In the genomic region with DNA sequence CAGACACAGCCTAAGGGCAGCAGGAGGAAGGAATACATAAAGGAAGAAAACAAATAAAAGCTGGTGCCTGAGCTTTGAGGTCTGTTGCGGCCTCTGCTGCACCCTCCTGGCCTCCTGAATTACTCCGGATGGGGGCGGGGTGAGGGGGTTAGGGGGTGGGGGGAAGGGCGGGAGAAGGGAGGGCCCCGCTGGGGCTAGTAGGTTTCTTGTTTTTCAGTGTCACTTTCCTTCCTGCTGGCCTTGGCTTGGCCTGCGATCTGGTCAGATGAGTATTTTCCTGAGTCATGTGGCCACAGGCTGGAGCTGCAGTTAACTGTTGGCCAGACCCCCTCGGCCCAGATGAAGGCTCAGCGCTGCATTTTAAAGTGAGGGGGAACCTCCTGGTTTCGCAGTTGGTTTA, we compare ENCODE assay signal across 8 mouse cellular contexts. TPM values are rescaled to one million over a fixed set of nuclear protein-coding genes. Genes with fewer than 3 reads are reported as not detected.
DNase-seq lines count a peak whose midpoint lies in the region; ATAC-seq lines count a peak whose summit lies in the region.

No protein-coding gene starts in this region.

- 3% methylated on average over 7 of the region's 9 CpGs for WGBS in embryonic facial prominence, embryonic 14.5 days
- 4% methylated on average over 7 of the region's 9 CpGs for WGBS in heart, embryonic 14.5 days
- WGBS in kidney, embryonic 15.5 days, result 1% methylated on average over 9 of the region's 9 CpGs

- no peaks in the 10 kb centered on the region for H3K36me3 ChIP-seq in embryonic facial prominence, embryonic 14.5 days (ENCODE audit: control insufficient read depth, insufficient read depth, low read length)
- H3K36me3 ChIP-seq in heart, embryonic 14.5 days (ENCODE audit: control insufficient read depth, insufficient read depth, low read length), result no peaks in the 10 kb centered on the region
- no peaks in the 10 kb centered on the region for H3K36me3 ChIP-seq in kidney, embryonic 15.5 days

- DNase-seq in 416B (ENCODE audit: low read depth), result peak; percentile 98
- DNase-seq in T-cell, adult 2 months (ENCODE audit: low spot score), result peak; percentile 29
- peak; percentile 58 for DNase-seq in embryonic facial prominence, embryonic 14.5 days (ENCODE audit: low spot score)
- peak; percentile 48 to 69 for DNase-seq in lung, postnatal 4 days
- DNase-seq in spleen, postnatal 4 days (ENCODE audit: low spot score in 2 of 2), result peak; percentile 30 to 71

- H3K27ac ChIP-seq in embryonic facial prominence, embryonic 14.5 days (replicated peaks; ENCODE audit: low read depth, low read length), result peak overlapping the region; percentile 65
- H3K27ac ChIP-seq in heart, embryonic 14.5 days (replicated peaks in 1 of 2; ENCODE audit: control insufficient read depth in 1 of 2, insufficient read depth in 1 of 2, low read depth in 2 of 2, low read length in 2 of 2), result peak overlapping the region in 1 of 2 experiments; percentile 35; a peak in 2 of 4 replicates
- peak overlapping the region; percentile 78 for H3K27ac ChIP-seq in kidney, embryonic 15.5 days

- H3K9ac ChIP-seq in embryonic facial prominence, embryonic 14.5 days (ENCODE audit: low read depth, low read length), result peak overlapping the region; percentile 53
- H3K9ac ChIP-seq in heart, embryonic 14.5 days (ENCODE audit: low read length), result peak overlapping the region; percentile 22
- H3K9ac ChIP-seq in kidney, embryonic 15.5 days, result 0 out of 2 replicates have a peak overlapping the region, but pooled peaks have one; percentile 35

- H3K4me2 ChIP-seq in embryonic facial prominence, embryonic 14.5 days (ENCODE audit: low read depth, low read length), result peak overlapping the region; percentile 54
- H3K4me2 ChIP-seq in heart, embryonic 14.5 days (ENCODE audit: low read length), result peak overlapping the region; percentile 58
- H3K4me2 ChIP-seq in kidney, embryonic 15.5 days, result peak overlapping the region; percentile 56

- no peaks in the 10 kb centered on the region for H3K9me3 ChIP-seq in embryonic facial prominence, embryonic 14.5 days (ENCODE audit: control insufficient read depth, low read length)
- H3K9me3 ChIP-seq in heart, embryonic 14.5 days (ENCODE audit: control insufficient read depth, low read length), result no peaks in the 10 kb centered on the region
- no peaks in the 10 kb centered on the region for H3K9me3 ChIP-seq in kidney, embryonic 15.5 days (replicated peaks)

- H3K4me1 ChIP-seq in embryonic facial prominence, embryonic 14.5 days (ENCODE audit: control insufficient read depth, insufficient read depth, low read length), result peaks cover 10% of the 10 kb centered on the region; the same call in 1 of the 2 replicates
- H3K4me1 ChIP-seq in heart, embryonic 14.5 days (ENCODE audit: control insufficient read depth in 2 of 2, insufficient read depth in 2 of 2, low read length in 2 of 2), result peaks cover 21 to 26% of the 10 kb centered on the region in 2 experiments
- peaks cover 49% of the 10 kb centered on the region for H3K4me1 ChIP-seq in kidney, embryonic 15.5 days

- H3K27me3 ChIP-seq in embryonic facial prominence, embryonic 14.5 days (replicated peaks; ENCODE audit: control insufficient read depth, insufficient read depth, low read length), result no peaks in the 10 kb centered on the region
- H3K27me3 ChIP-seq in heart, embryonic 14.5 days (ENCODE audit: control insufficient read depth, insufficient read depth, low read length), result no peaks in the 10 kb centered on the region
- H3K27me3 ChIP-seq in kidney, embryonic 15.5 days, result no peaks in the 10 kb centered on the region

- peak; percentile 64 for ATAC-seq in embryonic facial prominence, embryonic 14.5 days (ENCODE audit: low read depth)
- ATAC-seq in heart, embryonic 14.5 days (ENCODE audit: insufficient number of reproducible peaks, insufficient read depth, low FRiP score, low read depth), result 0 out of 2 replicates have a peak, but pooled peaks have one; percentile 25
- peak; percentile 73 for ATAC-seq in kidney, embryonic 15.5 days (replicated peaks; ENCODE audit: low FRiP score)
- ATAC-seq in frontal cortex, adult (ENCODE audit: low TSS enrichment), result no peak

- peak overlapping the region; percentile 24 for H3K4me3 ChIP-seq in embryonic facial prominence, embryonic 14.5 days (ENCODE audit: low read depth, low read length)
- peak overlapping the region in 1 of 2 experiments; percentile 12; a peak in 1 of 4 replicates for H3K4me3 ChIP-seq in heart, embryonic 14.5 days (ENCODE audit: control insufficient read depth in 1 of 2, insufficient read depth in 1 of 2, low read depth in 1 of 2, low read length in 2 of 2)
- peak overlapping the region; percentile 26 for H3K4me3 ChIP-seq in kidney, embryonic 15.5 days (replicated peaks)

RNA-seq across cellular contexts. Expression of a gene that starts 7.5 kb away (rescaled TPM):
- polyA plus RNA-seq in embryonic facial prominence, embryonic 14.5 days (2014; fragmentation: Nextera tagmentation; extraction: Ambion mirVana), result 4.1 and 6.6 TPM in 2 replicates
- polyA plus RNA-seq in heart, embryonic 14.5 days (2014; fragmentation: Nextera tagmentation; extraction: Ambion mirVana), result 3.0 and 5.1 TPM in 2 replicates
- 1.6 and 3.5 TPM in 2 replicates for polyA plus RNA-seq in kidney, embryonic 15.5 days (2015; fragmentation: Nextera tagmentation; extraction: Ambion mirVana)

Comparison
In these comparisons a context has a peak if more than half of its experiments do, and no peak if none do; other contexts are left out.
1. DNase-seq: peak in every context shown above with its lines; median percentile 98 in 416B; 58 in lung, postnatal 4 days; 58 in embryonic facial prominence, embryonic 14.5 days; 50 in spleen, postnatal 4 days; 29 in T-cell, adult 2 months.